Mouse (Mus musculus) urinary bladder, adult 2 months (tissue): ENCODE data around the gene Plac1. TPM values are rescaled to one million over a fixed set of nuclear protein-coding genes. Genes with fewer than 3 reads are reported as not detected.

Source experiments
- DNase-seq: peaks from one replicate; pipeline ENCODE4 v3.0.0; 2022; ENCODE audit warnings: low spot score
- polyA plus RNA-seq: library from polyadenylated mRNA; depleted of rRNA; stranded (reverse); fragments of >200 nt; gene quantifications from 2 replicates; pipeline ENCODE4 v1.2.3, GENCODE M21; 2012

Gene Plac1
- polyA plus RNA-seq, 1 experiment, result not detected

GRCm38 (mm10) chrX:53107127-53107526 lies 132.8 kb downstream of the Plac1 start:
- no peak for DNase-seq

GRCm38 (mm10) chrX:53101165-53101564 lies 138.7 kb downstream of the Plac1 start:
- DNase-seq, result no peak

- no peak for DNase-seq
Measured at GRCm38 (mm10) chrX:53099951-53100350, 140.0 kb downstream of the Plac1 start.

- DNase-seq, result no peak
Measured at GRCm38 (mm10) chrX:53099266-53099665, 140.6 kb downstream of the Plac1 start.

GRCm38 (mm10) chrX:53098293-53098692 lies 141.6 kb downstream of the Plac1 start:
- DNase-seq, result no peak

GRCm38 (mm10) chrX:53097786-53098185 lies 142.1 kb downstream of the Plac1 start:
- DNase-seq, result no peak

- DNase-seq, result no peak
Measured at GRCm38 (mm10) chrX:53093381-53093780, 146.5 kb downstream of the Plac1 start.

- no peak for DNase-seq
Measured at GRCm38 (mm10) chrX:53088663-53089292, 151.1 kb downstream of the Plac1 start.

- DNase-seq, result no peak
Measured at GRCm38 (mm10) chrX:53087202-53087601, 152.7 kb downstream of the Plac1 start.

- no peak for DNase-seq
Measured at GRCm38 (mm10) chrX:53085559-53085958, 154.4 kb downstream of the Plac1 start.

GRCm38 (mm10) chrX:53064406-53064805 lies 175.5 kb downstream of the Plac1 start:
- DNase-seq, result no peak

GRCm38 (mm10) chrX:53059426-53060007 lies 180.4 kb downstream of the Plac1 start:
- no peak for DNase-seq

- no peak for DNase-seq
Measured at GRCm38 (mm10) chrX:53058459-53059280, 181.2 kb downstream of the Plac1 start.

GRCm38 (mm10) chrX:53057760-53058090 lies 182.2 kb downstream of the Plac1 start:
- no peak for DNase-seq

GRCm38 (mm10) chrX:53057054-53057759 lies 182.7 kb downstream of the Plac1 start:
- peak; percentile 65 for DNase-seq

- no peak for DNase-seq
Measured at GRCm38 (mm10) chrX:53056627-53057026, 183.3 kb downstream of the Plac1 start.

GRCm38 (mm10) chrX:53055771-53056170 lies 184.1 kb downstream of the Plac1 start:
- no peak for DNase-seq

GRCm38 (mm10) chrX:53053885-53054284 lies 186.0 kb downstream of the Plac1 start:
- no peak for DNase-seq

- no peak for DNase-seq
Measured at GRCm38 (mm10) chrX:53052652-53053500, 187.0 kb downstream of the Plac1 start.

GRCm38 (mm10) chrX:53050353-53050752 lies 189.6 kb downstream of the Plac1 start:
- DNase-seq, result no peak

GRCm38 (mm10) chrX:53049196-53049595 lies 190.7 kb downstream of the Plac1 start:
- no peak for DNase-seq
